Mouse (Mus musculus): ENCODE data around the gene Plgrkt. TPM values are rescaled to one million over a fixed set of nuclear protein-coding genes. Genes with fewer than 3 reads are reported as not detected.
"Not testable (repeated sequence)": the region's sequence is repeated elsewhere in the genome, so short reads cannot be mapped to it uniquely, and the experiment has no call there.

Plgrkt gene
- 66.4 and 71.9 TPM in 2 replicates for polyA plus RNA-seq (2015; fragmentation: Nextera tagmentation; extraction: Ambion mirVana)

DNA sequence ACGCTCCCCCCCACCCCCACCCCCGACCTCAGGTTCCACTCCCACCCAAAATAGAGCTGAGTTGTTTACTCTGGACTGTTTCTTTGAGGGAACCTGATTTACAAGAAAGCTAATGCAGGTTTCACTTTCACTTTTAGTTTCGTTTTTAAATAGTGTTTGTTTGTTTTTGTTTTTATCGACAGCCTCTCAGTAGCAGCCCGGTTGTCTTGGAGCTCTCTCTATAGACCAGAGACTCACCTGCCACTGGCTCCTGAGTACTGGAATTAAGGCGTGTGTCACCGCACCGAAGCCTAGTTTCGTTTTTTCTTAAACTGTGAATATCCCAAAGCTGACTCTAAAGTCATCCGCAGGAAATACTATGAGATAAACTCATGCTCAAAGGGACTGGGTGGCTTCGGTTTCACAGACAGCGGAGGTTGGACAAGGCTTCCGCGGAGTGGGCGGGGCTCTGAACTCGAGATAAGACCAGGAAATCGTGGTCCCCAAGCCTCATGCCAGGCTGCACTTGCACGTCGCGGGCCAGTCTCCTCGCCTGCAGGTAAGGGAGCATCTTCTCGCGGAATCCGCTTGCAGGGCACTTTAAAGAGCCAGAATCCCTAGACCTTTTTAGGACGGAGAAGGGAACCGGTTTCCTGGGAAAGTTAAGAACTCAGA is at the start of gene Plgrkt, which contains the start of gene Cd274:
Plgrkt (minus strand) TSS at position 422 of the 654 bp plus-strand sequence.
Cd274 (plus strand) TSS at position 487 of the 654 bp plus-strand sequence.
- Histone ChIP-seq H3K9ac (ENCODE audit: low read depth, low read length) (peak within 1 kb of the TSS; percentile 64), H3K9me3 (ENCODE audit: control insufficient read depth, low read length) (no peaks in the 10 kb centered on the region), H3K4me1 (ENCODE audit: control insufficient read depth, insufficient read depth, low read depth, low read length) (peaks cover 11% of the 10 kb centered on the region), H3K4me3 (ENCODE audit: low read length) (peak within 1 kb of the TSS; percentile 53), H3K36me3 (ENCODE audit: control insufficient read depth, insufficient read depth, low read length) (no peaks in the 10 kb centered on the region), H3K4me2 (ENCODE audit: low read length) (peak within 1 kb of the TSS; percentile 97), H3K27me3 (replicated peaks; ENCODE audit: control insufficient read depth, insufficient read depth, low read length) (no peaks in the 10 kb centered on the region), H3K27ac (ENCODE audit: low read depth, low read length) (no peak within 1 kb of the TSS)
- 0 out of 2 replicates have a peak, but pooled peaks have one; percentile 56 for ATAC-seq
- 5% methylated on average over 26 of the region's 26 CpGs for WGBS

DNA sequence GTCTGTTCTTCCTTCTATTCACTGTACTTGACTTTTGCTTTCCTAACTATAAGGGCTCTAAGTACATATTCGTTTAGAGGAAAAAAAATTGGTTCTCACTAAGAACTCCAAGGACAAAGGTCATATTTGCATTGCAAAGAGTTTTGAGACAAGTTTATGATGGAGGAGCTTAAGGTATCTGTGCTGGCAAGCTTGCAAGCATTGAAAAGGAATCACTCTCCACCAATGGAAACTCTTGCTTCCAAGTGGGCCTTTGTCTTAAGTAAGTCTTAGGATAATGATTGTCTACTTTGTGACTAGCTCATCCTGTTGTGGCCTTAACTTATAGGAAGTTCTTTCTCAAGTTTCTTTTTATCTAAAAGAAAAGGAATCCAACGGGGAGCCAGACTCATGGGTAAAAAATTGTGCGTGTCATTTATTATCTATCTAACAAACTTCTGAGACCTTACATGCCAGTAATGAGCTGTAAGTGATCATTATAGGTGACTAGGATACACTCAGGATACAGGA is 49.3 kb upstream of the Plgrkt start:
- H3K9me3 ChIP-seq (ENCODE audit: control insufficient read depth, low read length): no peaks in the 10 kb centered on the region
- H3K4me1 ChIP-seq (ENCODE audit: control insufficient read depth, insufficient read depth, low read depth, low read length): no peaks in the 10 kb centered on the region
- no peaks in the 10 kb centered on the region for H3K27me3 ChIP-seq (replicated peaks; ENCODE audit: control insufficient read depth, insufficient read depth, low read length)
- no peak overlapping the region for H3K27ac ChIP-seq (ENCODE audit: low read depth, low read length)
- H3K4me2 ChIP-seq (ENCODE audit: low read length): no peak overlapping the region
- no peak overlapping the region for H3K4me3 ChIP-seq (ENCODE audit: low read length)
- no peak overlapping the region for H3K9ac ChIP-seq (ENCODE audit: low read depth, low read length)
- ATAC-seq: no peak
- WGBS: 77% methylated on average over 3 of the region's 3 CpGs
- no peaks in the 10 kb centered on the region for H3K36me3 ChIP-seq (ENCODE audit: control insufficient read depth, insufficient read depth, low read length)

DNA sequence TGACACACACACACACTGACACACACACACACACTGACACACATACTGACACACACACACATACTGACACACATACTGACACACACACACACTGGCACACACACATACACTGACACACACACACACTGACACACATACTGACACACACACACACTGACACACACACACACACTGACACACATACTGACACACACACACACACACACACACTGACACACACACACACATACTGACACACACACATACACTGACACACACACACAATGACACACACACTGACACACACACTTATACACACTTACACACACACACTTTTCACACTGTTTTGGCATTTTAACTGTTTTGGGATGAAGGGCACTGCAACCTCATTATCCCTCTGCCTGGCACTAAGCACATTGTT is 47.7 kb upstream of the Plgrkt start:
- not testable (repeated sequence) for H3K4me2 ChIP-seq (ENCODE audit: low read length); H3K4me3 ChIP-seq (ENCODE audit: low read length); H3K27me3 ChIP-seq (replicated peaks; ENCODE audit: control insufficient read depth, insufficient read depth, low read length); H3K36me3 ChIP-seq (ENCODE audit: control insufficient read depth, insufficient read depth, low read length); ATAC-seq; H3K4me1 ChIP-seq (ENCODE audit: control insufficient read depth, insufficient read depth, low read depth, low read length); H3K27ac ChIP-seq (ENCODE audit: low read depth, low read length); H3K9me3 ChIP-seq (ENCODE audit: control insufficient read depth, low read length); H3K9ac ChIP-seq (ENCODE audit: low read depth, low read length)

DNA sequence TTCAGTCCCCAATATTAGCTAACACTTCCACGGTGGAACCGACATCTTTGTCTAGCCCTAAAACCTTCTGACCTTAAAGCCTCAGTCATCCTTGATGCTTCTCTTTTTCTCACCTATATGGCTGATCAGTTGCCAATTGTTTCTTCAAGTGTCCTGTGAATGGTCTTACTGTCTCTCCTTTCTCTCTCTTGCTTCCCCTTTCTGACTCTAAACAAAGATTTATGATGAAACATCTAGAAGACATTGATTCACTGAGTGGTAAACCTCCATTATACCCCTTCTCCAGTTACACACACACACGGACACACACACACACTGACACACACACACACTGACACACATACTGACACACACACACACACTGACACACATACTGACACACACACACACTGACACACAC is 47.3 kb upstream of the Plgrkt start:
- ATAC-seq: no peak
- Histone ChIP-seq H3K27ac (ENCODE audit: low read depth, low read length) (no peak overlapping the region), H3K4me1 (ENCODE audit: control insufficient read depth, insufficient read depth, low read depth, low read length) (no peaks in the 10 kb centered on the region), H3K9me3 (ENCODE audit: control insufficient read depth, low read length) (no peaks in the 10 kb centered on the region), H3K36me3 (ENCODE audit: control insufficient read depth, insufficient read depth, low read length) (no peaks in the 10 kb centered on the region), H3K4me3 (ENCODE audit: low read length) (no peak overlapping the region), H3K9ac (ENCODE audit: low read depth, low read length) (no peak overlapping the region), H3K27me3 (replicated peaks; ENCODE audit: control insufficient read depth, insufficient read depth, low read length) (no peaks in the 10 kb centered on the region), H3K4me2 (ENCODE audit: low read length) (no peak overlapping the region)
- WGBS: 91% methylated on average over 3 of the region's 3 CpGs

DNA sequence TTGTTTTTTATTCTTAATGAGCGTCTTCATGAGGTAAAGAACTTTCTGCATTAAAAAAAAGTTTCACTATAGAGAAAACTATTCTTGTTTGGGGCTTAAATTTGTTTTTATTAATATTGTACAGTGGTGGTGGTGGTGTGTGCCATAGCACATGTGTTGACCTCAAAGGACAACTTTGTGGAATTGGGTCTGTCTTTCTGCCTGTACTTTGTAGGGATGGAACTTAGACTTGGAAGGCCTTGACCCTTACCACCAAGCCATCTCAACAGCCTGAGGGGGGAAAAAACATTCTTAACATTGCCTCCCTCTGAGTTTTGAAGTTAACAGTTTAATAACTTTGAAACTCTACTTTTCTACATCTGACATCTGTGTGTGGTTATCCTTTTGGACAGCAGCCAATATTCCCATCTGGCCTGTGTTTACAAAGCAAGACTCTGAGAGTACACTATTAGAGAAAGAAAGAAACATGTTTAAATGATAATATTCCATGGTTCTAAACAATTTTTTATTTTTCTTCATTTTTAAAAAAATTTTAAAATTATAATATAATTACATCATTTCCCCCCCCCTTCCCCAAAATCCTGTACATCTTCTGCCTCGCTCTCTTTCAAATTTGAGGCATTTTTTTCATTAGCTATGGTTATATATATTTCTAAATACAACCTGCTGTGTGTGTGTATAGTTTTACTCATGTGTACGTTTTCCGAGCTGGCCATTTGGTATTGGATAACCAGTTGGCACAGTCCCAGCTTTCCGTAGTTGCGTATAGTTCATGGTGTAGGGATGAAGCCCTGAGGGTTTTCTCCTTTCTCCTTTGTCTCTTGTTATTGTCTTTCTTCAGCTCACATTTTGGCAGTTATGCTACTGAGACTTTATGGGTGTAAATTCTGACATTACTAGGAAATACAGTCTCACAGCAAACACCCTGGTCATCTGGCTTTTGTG is 45.6 kb upstream of the Plgrkt start:
- no peak overlapping the region for H3K4me3 ChIP-seq (ENCODE audit: low read length)
- H3K27me3 ChIP-seq (replicated peaks; ENCODE audit: control insufficient read depth, insufficient read depth, low read length): no peaks in the 10 kb centered on the region
- no peak overlapping the region for H3K4me2 ChIP-seq (ENCODE audit: low read length)
- no peaks in the 10 kb centered on the region for H3K36me3 ChIP-seq (ENCODE audit: control insufficient read depth, insufficient read depth, low read length)
- WGBS: 64% methylated on average over 6 of the region's 6 CpGs
- no peaks in the 10 kb centered on the region for H3K4me1 ChIP-seq (ENCODE audit: control insufficient read depth, insufficient read depth, low read depth, low read length)
- H3K9ac ChIP-seq (ENCODE audit: low read depth, low read length): no peak overlapping the region
- no peaks in the 10 kb centered on the region for H3K9me3 ChIP-seq (ENCODE audit: control insufficient read depth, low read length)
- ATAC-seq: no peak
- no peak overlapping the region for H3K27ac ChIP-seq (ENCODE audit: low read depth, low read length)

DNA sequence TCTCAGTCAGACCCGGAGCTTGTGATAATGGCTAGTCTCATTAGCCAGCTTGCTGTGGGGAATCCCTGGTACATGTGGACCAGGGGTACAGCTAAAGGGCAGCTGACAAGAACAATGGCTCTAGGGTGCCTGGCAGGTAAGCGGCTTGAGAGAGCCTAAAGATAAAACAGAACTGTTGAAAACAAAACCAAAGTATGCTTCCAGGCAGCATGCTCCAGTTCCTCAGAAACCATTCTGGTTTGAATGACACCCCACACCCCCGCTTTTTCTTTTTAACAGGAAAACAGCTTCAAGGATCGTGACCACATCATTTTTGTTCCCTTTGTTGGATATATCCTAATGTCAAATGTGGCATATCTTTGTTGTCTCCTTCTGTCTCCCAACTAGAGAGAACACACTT is 43.4 kb upstream of the Plgrkt start, which contains the start of gene Pdcd1lg2:
Pdcd1lg2 (plus strand) TSS at position 301 of the 400 bp plus-strand sequence.
- Histone ChIP-seq H3K9me3 (ENCODE audit: control insufficient read depth, low read length) (no peaks in the 10 kb centered on the region), H3K27ac (ENCODE audit: low read depth, low read length) (no peak within 1 kb of the TSS), H3K27me3 (replicated peaks; ENCODE audit: control insufficient read depth, insufficient read depth, low read length) (no peaks in the 10 kb centered on the region), H3K4me3 (ENCODE audit: low read length) (no peak within 1 kb of the TSS), H3K4me2 (ENCODE audit: low read length) (no peak within 1 kb of the TSS), H3K4me1 (ENCODE audit: control insufficient read depth, insufficient read depth, low read depth, low read length) (no peaks in the 10 kb centered on the region), H3K36me3 (ENCODE audit: control insufficient read depth, insufficient read depth, low read length) (no peaks in the 10 kb centered on the region), H3K9ac (ENCODE audit: low read depth, low read length) (no peak within 1 kb of the TSS)
- ATAC-seq: no peak
- WGBS: 89% methylated on average over 4 of the region's 4 CpGs

DNA sequence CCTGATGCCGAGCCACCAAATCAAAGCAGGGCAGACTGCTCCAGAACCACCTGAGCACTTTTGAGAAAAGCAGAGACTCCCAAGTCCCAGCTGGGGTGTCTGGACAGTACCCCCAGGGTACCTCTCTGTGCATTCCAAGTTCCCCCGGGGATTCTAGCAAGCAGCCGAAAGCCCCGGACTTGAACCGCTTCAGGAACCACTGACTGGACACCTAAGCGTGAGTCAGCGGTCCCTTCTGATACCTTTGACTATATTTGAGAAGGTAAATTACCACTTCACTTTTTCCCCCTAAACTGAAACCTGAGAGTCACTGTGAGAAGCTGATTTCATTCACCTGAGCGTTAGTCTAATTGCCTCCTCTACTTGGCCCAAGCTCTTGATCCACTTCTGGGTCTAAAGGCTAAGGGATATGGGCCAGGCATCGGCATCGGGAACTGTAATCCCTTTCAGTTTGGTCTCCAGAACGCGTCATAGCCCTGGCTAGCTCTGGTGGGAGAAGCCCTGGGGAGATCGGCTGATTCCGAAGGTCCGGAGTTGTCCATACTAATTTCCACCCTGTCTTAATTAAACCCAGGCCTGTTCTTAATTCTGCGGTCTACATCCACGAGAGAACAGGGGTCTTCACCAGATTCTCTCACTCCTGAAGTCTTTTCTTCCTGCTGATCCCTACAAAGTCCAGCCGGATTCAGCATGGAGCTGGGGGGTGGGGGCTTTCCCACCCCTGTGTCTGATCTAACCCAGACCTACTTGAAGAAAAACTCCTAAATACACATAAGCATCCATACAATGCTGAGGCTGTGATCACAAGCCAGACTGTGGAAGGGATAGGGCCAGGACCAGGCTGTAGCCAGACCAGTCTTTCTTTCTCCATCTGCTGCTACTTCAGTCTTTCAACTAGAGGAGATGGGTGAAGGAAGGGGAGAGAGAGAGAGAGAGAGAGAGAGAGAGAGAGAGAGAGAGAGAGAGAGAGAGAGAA is 39.1 kb upstream of the Plgrkt start:
- peaks cover 3% of the 10 kb centered on the region; the same call in 1 of the 2 replicates for H3K4me1 ChIP-seq (ENCODE audit: control insufficient read depth, insufficient read depth, low read depth, low read length)
- no peak overlapping the region for H3K9ac ChIP-seq (ENCODE audit: low read depth, low read length)
- ATAC-seq: no peak
- no peaks in the 10 kb centered on the region for H3K9me3 ChIP-seq (ENCODE audit: control insufficient read depth, low read length)
- no peak overlapping the region for H3K4me3 ChIP-seq (ENCODE audit: low read length)
- no peaks in the 10 kb centered on the region for H3K27me3 ChIP-seq (replicated peaks; ENCODE audit: control insufficient read depth, insufficient read depth, low read length)
- 82% methylated on average over 18 of the region's 18 CpGs for WGBS
- no peak overlapping the region for H3K27ac ChIP-seq (ENCODE audit: low read depth, low read length)
- no peak overlapping the region for H3K4me2 ChIP-seq (ENCODE audit: low read length)
- no peaks in the 10 kb centered on the region for H3K36me3 ChIP-seq (ENCODE audit: control insufficient read depth, insufficient read depth, low read length)

DNA sequence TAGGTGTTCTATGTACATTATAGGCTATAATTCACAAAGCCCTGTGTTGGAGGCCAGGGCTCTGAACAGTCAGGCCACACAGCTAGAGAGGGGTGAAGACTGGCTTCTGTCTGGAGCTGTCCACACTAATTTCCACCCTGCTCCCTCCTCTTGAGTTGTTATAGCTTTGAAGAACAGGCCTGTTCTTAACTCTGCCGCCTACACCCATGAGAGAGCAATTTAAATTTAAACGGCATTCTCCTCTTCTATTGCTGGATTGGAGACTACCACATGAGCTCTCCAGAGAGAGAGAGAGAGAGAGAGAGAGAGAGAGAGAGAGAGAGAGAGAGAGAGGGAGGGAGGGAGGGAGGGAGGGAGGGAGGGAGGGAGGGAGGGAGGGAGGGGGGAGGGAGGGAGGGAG is 38.2 kb upstream of the Plgrkt start:
- no peak overlapping the region for H3K9ac ChIP-seq (ENCODE audit: low read depth, low read length)
- no peak overlapping the region for H3K27ac ChIP-seq (ENCODE audit: low read depth, low read length)
- no peaks in the 10 kb centered on the region for H3K27me3 ChIP-seq (replicated peaks; ENCODE audit: control insufficient read depth, insufficient read depth, low read length)
- no peaks in the 10 kb centered on the region; the same call in 1 of the 2 replicates for H3K9me3 ChIP-seq (ENCODE audit: control insufficient read depth, low read length)
- peaks cover 3% of the 10 kb centered on the region; the same call in 1 of the 2 replicates for H3K4me1 ChIP-seq (ENCODE audit: control insufficient read depth, insufficient read depth, low read depth, low read length)
- H3K4me3 ChIP-seq (ENCODE audit: low read length): no peak overlapping the region
- 52% methylated on average over 2 of the region's 2 CpGs for WGBS
- no peak for ATAC-seq
- H3K4me2 ChIP-seq (ENCODE audit: low read length): no peak overlapping the region
- no peaks in the 10 kb centered on the region for H3K36me3 ChIP-seq (ENCODE audit: control insufficient read depth, insufficient read depth, low read length)

All from hindbrain, embryonic 16.5 days (tissue).